ENCODE assay signal across 15 mouse cellular contexts in the genomic region with DNA sequence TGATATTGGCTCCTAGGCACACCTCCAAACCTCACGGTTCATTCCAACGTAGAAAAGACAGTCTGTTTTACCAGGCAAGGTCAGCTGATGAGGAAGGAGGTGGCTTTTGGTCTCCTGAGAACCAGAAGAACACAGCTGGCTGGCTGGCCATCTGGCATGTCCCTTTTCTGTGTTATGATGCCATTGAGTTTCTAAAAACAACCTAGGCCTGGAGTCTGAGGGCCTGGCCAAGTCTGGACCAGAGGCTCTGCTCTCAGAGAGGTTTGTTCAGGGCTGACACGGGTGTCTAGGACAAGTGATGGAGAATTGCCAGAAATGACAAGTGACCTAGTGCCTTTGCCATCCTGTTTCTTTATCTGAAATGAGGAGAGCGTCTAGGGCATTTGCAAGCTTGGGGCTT. TPM values are rescaled to one million over a fixed set of nuclear protein-coding genes. Genes with fewer than 3 reads are reported as not detected.
DNase-seq lines count a peak whose midpoint lies in the region; ATAC-seq and TF ChIP-seq lines count a peak whose summit lies in the region.
"Had no signal": no experiment of that assay in that cellular context is flagged by ENCODE, and none has a peak within 500 bp of the region (broad histone marks: within the 10 kb centered on the region; RNA-seq: fewer than 3 reads in every experiment).

No protein-coding gene starts in this region.

- H3K36me3 ChIP-seq in testis, adult 2 months (ENCODE audit: control insufficient read depth, insufficient read depth, low read length): no peaks in the 10 kb centered on the region
- H3K36me3 ChIP-seq in heart, embryonic 15.5 days: no peaks in the 10 kb centered on the region
- H3K36me3 ChIP-seq: embryonic facial prominence, embryonic 15.5 days; hindbrain, embryonic 13.5 days; intestine, embryonic 15.5 days had no signal

- no peak for TF ChIP-seq CTCF in testis, adult 2 months (IDR thresholded peaks at IDR 0.05; ENCODE audit: control insufficient read depth, insufficient read depth, insufficient replicate concordance, low read depth, low read length)

- no peaks in the 10 kb centered on the region for H3K27me3 ChIP-seq in testis, adult 2 months (ENCODE audit: control insufficient read depth, insufficient read depth, low read length)
- no peaks in the 10 kb centered on the region for H3K27me3 ChIP-seq in heart, embryonic 15.5 days
- H3K27me3 ChIP-seq: embryonic facial prominence, embryonic 15.5 days; hindbrain, embryonic 13.5 days; intestine, embryonic 15.5 days had no signal

- peaks cover 9% of the 10 kb centered on the region for H3K4me1 ChIP-seq in testis, adult 2 months (ENCODE audit: control insufficient read depth, insufficient read depth, low read length)
- peaks cover 46% of the 10 kb centered on the region for H3K4me1 ChIP-seq in heart, embryonic 15.5 days (replicated peaks)
- H3K4me1 ChIP-seq: intestine, embryonic 15.5 days had no signal

- peak; percentile 88 for ATAC-seq in heart, embryonic 15.5 days (replicated peaks; ENCODE audit: insufficient number of reproducible peaks, insufficient read depth, low FRiP score, low read depth)
- ATAC-seq: intestine, embryonic 15.5 days had no signal

- H3K4me2 ChIP-seq in heart, embryonic 15.5 days: peak overlapping the region; percentile 11; the same call in 1 of the 2 replicates
- H3K4me2 ChIP-seq: embryonic facial prominence, embryonic 15.5 days; hindbrain, embryonic 13.5 days; intestine, embryonic 15.5 days had no signal

- peak; percentile 26 for DNase-seq in cerebellum, adult 9-10 months
- no peak for DNase-seq in cerebellum, postnatal 36 days
- DNase-seq in testis, postnatal 10 days (ENCODE audit: low spot score): no peak
- peak; percentile 23 for DNase-seq in skeletal muscle tissue, adult 2 months (ENCODE audit: low read depth, low spot score)
- DNase-seq in thymus, adult 18-20 months: no peak
- DNase-seq in spleen, postnatal 4 days (ENCODE audit: low spot score in 2 of 2): no peak
- DNase-seq: adrenal gland, postnatal 36 days; kidney, postnatal 10 days; lung, adult 2 months had no signal

- H3K27ac ChIP-seq in testis, adult 2 months (ENCODE audit: control insufficient read depth, insufficient read depth, low read depth, low read length): no peak overlapping the region
- H3K27ac ChIP-seq in heart, embryonic 15.5 days: peak overlapping the region; percentile 88
- H3K27ac ChIP-seq: embryonic facial prominence, embryonic 15.5 days; hindbrain, embryonic 13.5 days; intestine, embryonic 15.5 days had no signal

- peak overlapping the region; percentile 37 for H3K4me3 ChIP-seq in testis, adult 2 months (ENCODE audit: control insufficient read depth, low read depth, low read length)
- H3K4me3 ChIP-seq in heart, embryonic 15.5 days: no peak overlapping the region
- H3K4me3 ChIP-seq: embryonic facial prominence, embryonic 15.5 days; hindbrain, embryonic 13.5 days; intestine, embryonic 15.5 days; megakaryocyte, embryonic 14.5 days had no signal

- no peaks in the 10 kb centered on the region for H3K9me3 ChIP-seq in heart, embryonic 15.5 days (replicated peaks)
- H3K9me3 ChIP-seq: embryonic facial prominence, embryonic 15.5 days; hindbrain, embryonic 13.5 days; intestine, embryonic 15.5 days had no signal

- H3K9ac ChIP-seq in heart, embryonic 15.5 days: no peak overlapping the region
- H3K9ac ChIP-seq: embryonic facial prominence, embryonic 15.5 days; hindbrain, embryonic 13.5 days; intestine, embryonic 15.5 days had no signal

- 29% methylated on average over 4 of the region's 4 CpGs for WGBS in heart, embryonic 15.5 days

- no peak for TF ChIP-seq POLR2A in testis, adult 2 months (IDR thresholded peaks at IDR 0.05; ENCODE audit: control insufficient read depth, low read depth, low read length)

RNA-seq across cellular contexts. Expression of a gene that starts 20.5 kb away (rescaled TPM):
- 3.8 and 4.7 TPM in 2 replicates for polyA plus RNA-seq in testis, adult 2 months (2012; rRNA removed)
- polyA plus RNA-seq in heart, embryonic 15.5 days (2015; fragmentation: Nextera tagmentation; extraction: Ambion mirVana): 72.3 and 73.5 TPM in 2 replicates

RNA-seq across cellular contexts. Expression of a gene that starts 28.1 kb away (rescaled TPM):
- 37.6 and 40.1 TPM in 2 replicates for polyA plus RNA-seq in testis, adult 2 months (2012; rRNA removed)
- polyA plus RNA-seq in heart, embryonic 15.5 days (2015; fragmentation: Nextera tagmentation; extraction: Ambion mirVana): 31.0 and 40.3 TPM in 2 replicates

Comparison
In these comparisons a context has a peak if more than half of its experiments do, and no peak if none do; other contexts are left out.
1. DNase-seq: peak in cerebellum, adult 9-10 months (single experiment) and skeletal muscle tissue, adult 2 months (single experiment); none in cerebellum, postnatal 36 days (0 of 2), testis, postnatal 10 days (single experiment), thymus, adult 18-20 months (0 of 2) and spleen, postnatal 4 days (0 of 2).
2. RNA of a gene that starts 20.5 kb away (polyA plus RNA-seq): 72.3 to 73.5 TPM in heart, embryonic 15.5 days; 3.8 to 4.7 TPM in testis, adult 2 months; every median in the first group is over 10 times any median in the second.